Mouse (Mus musculus) myocyte (in vitro differentiated cells): Measurements from ENCODE around the gene Nhsl2.

Source experiments
- CEBPB ChIP-seq: IDR thresholded peaks from 2 replicates; pipeline ENCODE4 v1.6.1; 2011; ENCODE audit warnings: mild to moderate bottlenecking, moderate library complexity; ENCODE audit not compliant: poor library complexity, insufficient read depth, severe bottlenecking
- E2F4 ChIP-seq: IDR thresholded peaks from one replicate; pipeline ENCODE4 v1.6.1; 2011; ENCODE audit warnings: mild to moderate bottlenecking, control low read depth, moderate library complexity; ENCODE audit not compliant: insufficient read depth
- MAX ChIP-seq: IDR thresholded peaks from one replicate; pipeline ENCODE4 v1.6.1; 2011; ENCODE audit warnings: low read depth, mild to moderate bottlenecking, control low read depth
- POLR2A ChIP-seq: IDR thresholded peaks from one replicate; pipeline ENCODE4 v1.6.1; 2011; ENCODE audit warnings: low read depth, mild to moderate bottlenecking, control low read depth, moderate library complexity; ENCODE audit not compliant: insufficient read length
- POLR2AphosphoS2 ChIP-seq: IDR thresholded peaks from one replicate; pipeline ENCODE4 v1.6.1; 2011; ENCODE audit warnings: low read depth, control low read depth; ENCODE audit not compliant: insufficient read length
- TCF12 ChIP-seq: IDR thresholded peaks from one replicate; pipeline ENCODE4 v1.6.1; 2011; ENCODE audit warnings: mild to moderate bottlenecking, control low read depth; ENCODE audit not compliant: poor library complexity, insufficient read depth, severe bottlenecking
- USF1 ChIP-seq: IDR thresholded peaks from one replicate; pipeline ENCODE4 v1.6.1; 2011; ENCODE audit warnings: low read depth, mild to moderate bottlenecking, control low read depth, moderate library complexity

DNA sequence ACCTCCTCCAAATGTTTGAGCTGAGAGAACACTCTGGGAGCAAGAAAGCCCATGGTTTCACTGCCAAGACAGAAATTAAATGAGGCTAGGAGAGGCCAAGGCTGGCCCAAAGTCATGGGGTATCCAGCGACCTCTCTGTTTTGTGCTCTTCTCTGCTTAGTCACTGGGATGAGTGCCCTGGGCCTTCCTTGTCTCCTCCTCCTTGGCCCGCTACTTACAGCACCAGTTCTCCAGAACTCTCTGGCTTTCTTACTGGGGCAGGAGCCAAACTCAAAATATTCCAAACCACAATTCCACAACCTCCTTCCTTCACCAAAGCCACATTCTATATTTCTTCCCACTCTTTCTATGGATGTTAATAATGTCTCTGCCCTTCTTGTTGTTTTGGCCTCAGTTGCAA, 147.5 kb downstream of the Nhsl2 start:
- no peak for TF ChIP-seq E2F4
- TF ChIP-seq TCF12 = no peak
- no peak for TF ChIP-seq POLR2A
- TF ChIP-seq MAX = no peak
- TF ChIP-seq USF1 = no peak
- TF ChIP-seq POLR2AphosphoS2 = no peak
- no peak for TF ChIP-seq CEBPB
